Mouse (Mus musculus): ENCODE data around the gene Tigd3. TPM values are rescaled to one million over a fixed set of nuclear protein-coding genes. Genes with fewer than 3 reads are reported as not detected.
A peak's percentile ranks its signal among the peaks of the same experiment; 100 is the strongest.
"Not testable (repeated sequence)": the region's sequence is repeated elsewhere in the genome, so short reads cannot be mapped to it uniquely, and the experiment has no call there.

Tigd3 gene
- polyA plus RNA-seq, 1 experiment from 2014 or later = 5.1 TPM

DNA sequence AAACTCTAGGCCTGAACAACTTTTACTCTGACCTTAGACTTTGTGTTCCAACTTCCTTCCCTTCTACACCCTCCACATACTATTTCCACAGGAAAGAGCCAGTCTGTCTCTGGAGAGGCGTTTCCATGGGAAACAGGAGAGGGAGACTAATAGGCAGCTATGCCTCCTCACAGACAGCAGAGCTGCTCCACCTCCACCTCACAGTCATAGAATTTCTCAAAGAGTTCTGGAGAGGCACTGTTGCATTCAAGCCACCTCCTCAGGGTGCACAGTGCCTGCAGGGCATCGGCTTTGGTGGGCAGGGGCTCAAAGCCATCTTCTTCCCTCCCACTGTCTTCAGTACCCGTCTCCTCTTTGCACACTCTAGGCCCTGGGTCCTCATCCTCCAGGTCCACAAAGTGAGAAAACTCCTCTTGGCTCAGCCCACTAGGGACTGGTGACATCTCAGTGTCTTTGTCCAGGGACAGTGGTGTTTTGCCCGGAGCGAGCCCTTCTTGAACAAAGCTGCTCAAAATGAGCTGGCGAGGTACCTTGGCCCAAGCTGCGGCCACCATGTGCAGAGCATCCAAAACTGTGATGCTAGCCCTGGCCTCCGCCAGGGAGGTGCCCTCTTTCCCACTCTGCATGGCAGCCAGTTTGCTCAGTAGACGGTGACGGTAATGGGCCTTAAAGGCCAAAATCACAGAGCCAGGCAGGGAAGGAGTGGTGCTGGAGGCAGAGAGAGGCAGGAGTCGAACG lies 2.3 kb downstream of the Tigd3 start:
- no peaks in the 10 kb centered on the region for H3K27me3 ChIP-seq (ENCODE audit: control insufficient read depth, insufficient read depth, low read length)
- no peak for ATAC-seq (ENCODE audit: insufficient number of reproducible peaks, low FRiP score, low TSS enrichment, low read depth)
- no peak overlapping the region; the same call in 1 of the 2 replicates for H3K4me2 ChIP-seq (ENCODE audit: low read depth, severe bottlenecking)
- 95% methylated on average over 12 of the region's 12 CpGs for WGBS
- no peak overlapping the region for H3K9ac ChIP-seq (ENCODE audit: low read length)
- peaks cover 5% of the 10 kb centered on the region; the same call in 1 of the 2 replicates for H3K4me1 ChIP-seq (ENCODE audit: control insufficient read depth, insufficient read depth, low read length)
- H3K9me3 ChIP-seq (ENCODE audit: control insufficient read depth, low read length) = no peaks in the 10 kb centered on the region
- no peak overlapping the region for H3K27ac ChIP-seq (replicated peaks; ENCODE audit: low read depth, low read length)
- no peak for DNase-seq (ENCODE audit: low spot score)
- peaks cover 5% of the 10 kb centered on the region; the same call in 1 of the 2 replicates for H3K36me3 ChIP-seq (ENCODE audit: control insufficient read depth, insufficient read depth, low read length)
- H3K4me3 ChIP-seq (ENCODE audit: low read depth, low read length) = no peak overlapping the region

DNA sequence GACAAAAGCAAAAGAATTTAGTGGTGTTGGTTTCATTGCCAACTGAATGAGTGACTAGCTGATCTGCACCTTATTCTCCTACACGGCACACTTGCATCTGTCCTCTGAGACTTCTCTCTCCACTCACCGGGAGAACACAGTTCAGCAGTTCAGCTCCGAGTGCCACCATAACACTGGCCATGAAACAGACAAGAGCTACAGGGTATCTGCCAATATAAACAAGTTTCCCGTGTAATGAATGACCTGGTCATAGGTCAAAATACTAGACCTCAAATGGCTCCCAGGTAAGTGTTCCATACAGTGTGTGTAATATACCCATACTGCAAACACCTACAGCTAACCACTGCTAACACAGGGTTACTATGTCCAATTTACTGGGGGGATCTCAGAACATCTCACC lies 4.7 kb downstream of the Tigd3 start:
- H3K27ac ChIP-seq (replicated peaks; ENCODE audit: low read depth, low read length) = no peak overlapping the region
- ATAC-seq (ENCODE audit: insufficient number of reproducible peaks, low FRiP score, low TSS enrichment, low read depth) (no peak), DNase-seq (ENCODE audit: low spot score) (no peak)
- H3K4me1 ChIP-seq (ENCODE audit: control insufficient read depth, insufficient read depth, low read length) = peaks cover 5% of the 10 kb centered on the region; the same call in 1 of the 2 replicates
- H3K4me2 ChIP-seq (ENCODE audit: low read depth, severe bottlenecking) = no peak overlapping the region
- H3K9ac ChIP-seq (ENCODE audit: low read length) = no peak overlapping the region
- H3K4me3 ChIP-seq (ENCODE audit: low read depth, low read length) = no peak overlapping the region
- H3K27me3 ChIP-seq (ENCODE audit: control insufficient read depth, insufficient read depth, low read length) = no peaks in the 10 kb centered on the region
- peaks cover 5% of the 10 kb centered on the region; the same call in 1 of the 2 replicates for H3K36me3 ChIP-seq (ENCODE audit: control insufficient read depth, insufficient read depth, low read length)
- WGBS = 82% methylated on average over 4 of the region's 4 CpGs
- H3K9me3 ChIP-seq (ENCODE audit: control insufficient read depth, low read length) = no peaks in the 10 kb centered on the region

DNA sequence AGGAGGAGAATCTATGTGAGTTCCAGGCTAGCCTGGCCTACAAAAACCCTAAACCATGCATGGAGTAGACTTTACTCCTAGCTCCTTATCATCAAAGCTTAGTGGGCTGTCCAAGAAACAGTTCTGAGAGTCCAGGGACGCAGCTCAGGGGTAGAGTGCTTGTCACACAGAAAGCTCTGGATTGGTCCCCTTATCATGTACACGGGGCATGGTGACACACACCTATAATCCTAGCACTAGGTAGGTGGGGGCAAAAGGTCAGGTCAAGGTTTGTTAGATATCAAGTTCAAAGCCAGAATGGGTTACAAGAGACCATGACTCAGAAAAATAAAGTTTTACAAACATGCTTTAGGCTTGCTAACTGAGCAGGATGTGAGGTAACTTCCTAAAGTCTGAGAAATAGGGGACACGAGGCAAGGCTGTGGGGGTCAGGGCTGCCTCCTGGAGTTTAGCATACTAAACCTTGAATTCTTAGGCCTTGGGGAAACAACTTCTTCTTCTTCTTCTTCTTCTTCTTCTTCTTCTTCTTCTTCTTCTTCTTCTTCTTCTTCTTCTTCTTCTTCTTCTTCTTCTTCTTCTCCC lies 6.6 kb downstream of the Tigd3 start:
- no peaks in the 10 kb centered on the region for H3K9me3 ChIP-seq (ENCODE audit: control insufficient read depth, low read length)
- no peak overlapping the region for H3K9ac ChIP-seq (ENCODE audit: low read length)
- no peak overlapping the region for H3K27ac ChIP-seq (replicated peaks; ENCODE audit: low read depth, low read length)
- 80% methylated on average over 3 of the region's 3 CpGs for WGBS
- no peaks in the 10 kb centered on the region for H3K4me1 ChIP-seq (ENCODE audit: control insufficient read depth, insufficient read depth, low read length)
- H3K27me3 ChIP-seq (ENCODE audit: control insufficient read depth, insufficient read depth, low read length) = no peaks in the 10 kb centered on the region
- peaks cover 5% of the 10 kb centered on the region; the same call in 1 of the 2 replicates for H3K36me3 ChIP-seq (ENCODE audit: control insufficient read depth, insufficient read depth, low read length)
- no peak overlapping the region for H3K4me2 ChIP-seq (ENCODE audit: low read depth, severe bottlenecking)
- ATAC-seq (ENCODE audit: insufficient number of reproducible peaks, low FRiP score, low TSS enrichment, low read depth) (no peak), DNase-seq (ENCODE audit: low spot score) (no peak)
- H3K4me3 ChIP-seq (ENCODE audit: low read depth, low read length) = no peak overlapping the region

DNA sequence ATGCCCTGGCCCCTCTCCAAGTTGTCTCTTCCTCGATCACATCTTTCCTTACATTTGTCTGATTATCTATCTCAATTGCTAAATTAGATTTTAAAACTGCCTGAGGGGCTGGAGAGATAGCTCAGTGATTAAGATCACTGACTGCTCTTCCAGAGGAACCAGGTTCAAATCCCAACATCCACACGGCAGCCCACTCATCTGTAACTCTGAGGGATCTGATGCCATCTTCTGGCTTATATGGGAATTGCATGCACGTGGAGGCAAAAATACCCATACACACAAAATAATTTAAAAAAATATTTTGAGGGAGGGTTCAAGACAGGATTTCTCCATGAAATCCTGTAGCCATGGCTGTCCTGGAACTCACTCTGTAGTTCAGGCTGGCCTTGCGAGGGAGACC lies 8.1 kb downstream of the Tigd3 start:
- 61% methylated on average over 4 of the region's 4 CpGs for WGBS
- no peak overlapping the region for H3K4me3 ChIP-seq (ENCODE audit: low read depth, low read length)
- ATAC-seq (ENCODE audit: insufficient number of reproducible peaks, low FRiP score, low TSS enrichment, low read depth) (no peak), DNase-seq (ENCODE audit: low spot score) (peak; percentile 38)
- no peak overlapping the region for H3K9ac ChIP-seq (ENCODE audit: low read length)
- H3K9me3 ChIP-seq (ENCODE audit: control insufficient read depth, low read length) = no peaks in the 10 kb centered on the region
- H3K4me2 ChIP-seq (ENCODE audit: low read depth, severe bottlenecking) = no peak overlapping the region
- no peaks in the 10 kb centered on the region for H3K27me3 ChIP-seq (ENCODE audit: control insufficient read depth, insufficient read depth, low read length)
- H3K36me3 ChIP-seq (ENCODE audit: control insufficient read depth, insufficient read depth, low read length) = no peaks in the 10 kb centered on the region
- no peak overlapping the region for H3K27ac ChIP-seq (replicated peaks; ENCODE audit: low read depth, low read length)
- no peaks in the 10 kb centered on the region for H3K4me1 ChIP-seq (ENCODE audit: control insufficient read depth, insufficient read depth, low read length)

DNA sequence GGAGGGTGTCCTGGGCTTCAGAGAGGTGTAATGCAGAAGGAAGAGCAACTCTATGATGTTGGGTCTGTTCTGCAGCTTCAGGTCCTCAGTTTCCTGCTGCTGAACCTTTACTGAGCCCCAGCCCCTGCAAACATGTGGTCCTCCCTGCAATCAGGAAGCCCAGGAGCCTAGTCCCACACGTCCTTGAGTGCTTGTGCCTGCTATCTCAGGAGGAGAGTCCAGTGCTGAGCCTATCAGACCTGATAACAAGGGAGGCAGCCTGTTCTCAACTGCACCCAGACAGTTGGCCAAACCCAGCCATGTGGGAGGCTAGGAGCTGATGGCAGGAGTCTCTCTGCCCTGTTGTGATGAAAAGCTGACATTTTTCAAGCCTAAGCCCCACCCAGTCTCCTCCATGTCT lies 10.0 kb downstream of the Tigd3 start:
- no peaks in the 10 kb centered on the region for H3K4me1 ChIP-seq (ENCODE audit: control insufficient read depth, insufficient read depth, low read length)
- no peak overlapping the region for H3K27ac ChIP-seq (replicated peaks; ENCODE audit: low read depth, low read length)
- DNase-seq (ENCODE audit: low spot score) (no peak), ATAC-seq (ENCODE audit: insufficient number of reproducible peaks, low FRiP score, low TSS enrichment, low read depth) (no peak)
- WGBS = 40% methylated on average over 1 of the region's 1 CpGs
- no peak overlapping the region for H3K4me2 ChIP-seq (ENCODE audit: low read depth, severe bottlenecking)
- H3K9me3 ChIP-seq (ENCODE audit: control insufficient read depth, low read length) = no peaks in the 10 kb centered on the region
- no peak overlapping the region for H3K4me3 ChIP-seq (ENCODE audit: low read depth, low read length)
- no peaks in the 10 kb centered on the region for H3K27me3 ChIP-seq (ENCODE audit: control insufficient read depth, insufficient read depth, low read length)
- H3K36me3 ChIP-seq (ENCODE audit: control insufficient read depth, insufficient read depth, low read length) = no peaks in the 10 kb centered on the region
- H3K9ac ChIP-seq (ENCODE audit: low read length) = no peak overlapping the region

DNA sequence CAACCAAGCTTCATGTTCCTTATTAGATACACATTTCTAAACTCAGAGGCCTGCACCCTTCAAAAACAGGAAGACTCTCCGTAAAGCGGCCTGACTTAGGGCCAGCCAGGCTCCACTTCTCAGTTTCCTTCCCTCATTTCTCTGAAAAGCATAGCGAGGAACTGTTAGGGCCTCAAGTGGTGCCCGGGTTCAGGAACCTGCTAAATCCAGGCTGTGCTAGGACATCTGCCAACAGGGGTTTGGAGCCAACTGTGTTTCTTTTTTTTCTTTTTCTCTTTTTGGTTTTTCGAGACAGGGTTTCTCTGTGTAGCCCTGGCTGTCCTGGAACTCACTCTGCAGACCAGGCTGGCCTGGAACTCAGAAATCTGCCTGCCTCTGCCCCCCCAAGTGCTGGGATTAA lies 11.9 kb downstream of the Tigd3 start:
- H3K4me2 ChIP-seq (ENCODE audit: low read depth, severe bottlenecking); H3K27ac ChIP-seq (replicated peaks; ENCODE audit: low read depth, low read length); H3K36me3 ChIP-seq (ENCODE audit: control insufficient read depth, insufficient read depth, low read length); H3K9me3 ChIP-seq (ENCODE audit: control insufficient read depth, low read length); H3K9ac ChIP-seq (ENCODE audit: low read length); DNase-seq (ENCODE audit: low spot score); H3K4me1 ChIP-seq (ENCODE audit: control insufficient read depth, insufficient read depth, low read length); H3K4me3 ChIP-seq (ENCODE audit: low read depth, low read length); H3K27me3 ChIP-seq (ENCODE audit: control insufficient read depth, insufficient read depth, low read length); ATAC-seq (ENCODE audit: insufficient number of reproducible peaks, low FRiP score, low TSS enrichment, low read depth): not testable (repeated sequence)
- 85% methylated on average over 5 of the region's 5 CpGs for WGBS

DNA sequence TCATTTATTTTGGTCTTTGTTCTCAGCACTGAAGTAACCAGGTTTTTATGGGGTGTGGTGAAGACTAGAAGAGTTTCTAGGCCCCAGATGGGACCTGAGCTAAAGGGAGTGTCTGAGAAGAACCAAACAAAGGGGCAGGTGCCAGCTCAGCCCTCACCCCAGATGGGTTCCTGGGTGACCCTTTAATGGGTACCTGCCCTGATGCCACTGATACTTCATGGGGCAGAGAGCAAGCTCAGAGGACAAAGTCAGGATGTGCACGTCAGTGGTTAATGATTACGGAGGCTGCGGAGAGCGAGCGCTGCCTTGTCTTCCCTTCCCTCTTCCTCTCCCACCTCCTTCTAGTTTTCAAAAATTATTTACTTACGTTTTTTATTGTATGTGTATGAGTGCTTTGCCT lies 12.8 kb downstream of the Tigd3 start:
- no peaks in the 10 kb centered on the region for H3K27me3 ChIP-seq (ENCODE audit: control insufficient read depth, insufficient read depth, low read length)
- H3K36me3 ChIP-seq (ENCODE audit: control insufficient read depth, insufficient read depth, low read length) = no peaks in the 10 kb centered on the region
- no peak overlapping the region for H3K4me2 ChIP-seq (ENCODE audit: low read depth, severe bottlenecking)
- H3K9me3 ChIP-seq (ENCODE audit: control insufficient read depth, low read length) = no peaks in the 10 kb centered on the region
- 91% methylated on average over 6 of the region's 6 CpGs for WGBS
- H3K4me3 ChIP-seq (ENCODE audit: low read depth, low read length) = no peak overlapping the region
- H3K27ac ChIP-seq (replicated peaks; ENCODE audit: low read depth, low read length) = no peak overlapping the region
- DNase-seq (ENCODE audit: low spot score) (no peak), ATAC-seq (ENCODE audit: insufficient number of reproducible peaks, low FRiP score, low TSS enrichment, low read depth) (no peak)
- H3K4me1 ChIP-seq (ENCODE audit: control insufficient read depth, insufficient read depth, low read length) = no peaks in the 10 kb centered on the region
- H3K9ac ChIP-seq (ENCODE audit: low read length) = no peak overlapping the region

DNA sequence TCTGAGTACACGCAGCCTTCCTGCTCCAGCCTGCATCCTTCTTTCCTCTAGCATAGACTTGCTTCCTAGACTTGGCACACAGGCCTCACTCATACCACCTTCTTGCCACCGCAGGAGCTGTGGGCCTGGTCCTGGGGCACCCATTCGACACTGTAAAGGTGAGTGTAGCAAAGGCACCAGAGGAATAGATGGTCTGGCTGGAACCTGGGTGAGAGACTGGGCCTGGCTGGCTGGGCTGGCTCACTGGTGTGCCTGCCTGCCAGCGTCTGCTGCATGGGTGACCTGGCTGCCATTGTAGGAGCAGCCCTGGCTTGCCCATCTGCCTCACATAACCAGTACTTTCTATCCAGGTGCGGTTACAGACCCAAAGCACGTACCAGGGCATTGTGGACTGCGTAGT lies 14.2 kb downstream of the Tigd3 start:
- Histone ChIP-seq H3K4me3 (ENCODE audit: low read depth, low read length) (no peak overlapping the region), H3K36me3 (ENCODE audit: control insufficient read depth, insufficient read depth, low read length) (no peaks in the 10 kb centered on the region), H3K27ac (replicated peaks; ENCODE audit: low read depth, low read length) (no peak overlapping the region), H3K4me1 (ENCODE audit: control insufficient read depth, insufficient read depth, low read length) (no peaks in the 10 kb centered on the region), H3K9me3 (ENCODE audit: control insufficient read depth, low read length) (no peaks in the 10 kb centered on the region), H3K9ac (ENCODE audit: low read length) (no peak overlapping the region), H3K4me2 (ENCODE audit: low read depth, severe bottlenecking) (no peak overlapping the region), H3K27me3 (ENCODE audit: control insufficient read depth, insufficient read depth, low read length) (no peaks in the 10 kb centered on the region)
- DNase-seq (ENCODE audit: low spot score) = no peak
- no peak for ATAC-seq (ENCODE audit: insufficient number of reproducible peaks, low FRiP score, low TSS enrichment, low read depth)
- WGBS = 92% methylated on average over 7 of the region's 7 CpGs

All from limb, embryonic 11.5 days (tissue).